Mouse (Mus musculus) MN1 (cell line): Measurements from ENCODE around the gene Slc25a21.

ENCODE experiments used
- DNase-seq: peaks from one replicate; pipeline ENCODE4 v3.0.0-alpha.2; 2016; ENCODE audit warnings: low spot score

The Slc25a21 gene

DNA sequence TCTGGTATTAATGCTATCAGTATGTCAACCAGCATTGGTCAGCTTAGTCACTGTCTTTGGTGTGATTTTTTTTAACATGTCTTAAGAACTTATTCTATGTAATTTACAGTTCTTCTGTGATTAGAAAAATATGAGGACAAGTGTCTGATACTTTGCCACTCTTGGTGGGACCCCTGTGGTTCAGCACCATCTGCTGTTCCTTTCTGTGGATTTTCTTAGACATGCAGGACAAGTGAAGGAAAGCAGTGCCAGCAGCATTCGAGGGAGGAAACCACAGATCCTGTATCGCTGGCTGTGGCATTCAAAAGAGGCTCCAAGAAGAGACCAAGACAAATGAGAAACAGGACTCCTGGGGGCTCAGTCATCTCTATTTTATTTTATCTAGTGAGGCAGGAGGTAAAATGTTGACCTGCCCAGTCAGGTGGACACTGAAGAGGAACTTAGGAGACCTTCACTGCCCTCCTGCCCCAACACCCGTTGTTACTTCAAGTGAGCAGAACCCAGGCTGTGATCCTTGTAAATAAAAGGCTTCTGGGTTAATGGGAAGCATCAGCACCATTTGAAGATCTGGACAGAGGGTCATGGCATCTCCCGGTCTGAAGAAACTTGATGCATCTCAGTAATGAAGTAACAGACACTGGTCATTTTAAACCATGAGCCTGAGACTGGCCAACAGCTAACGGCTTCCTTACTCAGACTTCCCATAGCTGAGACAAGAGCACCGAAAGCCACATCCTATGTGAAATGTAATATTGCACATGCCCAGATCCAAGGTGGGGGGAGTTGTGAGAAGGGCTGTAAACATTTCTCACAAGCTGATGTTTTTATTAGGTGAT, 306.2 kb downstream of the Slc25a21 start:
- no peak for DNase-seq

DNA sequence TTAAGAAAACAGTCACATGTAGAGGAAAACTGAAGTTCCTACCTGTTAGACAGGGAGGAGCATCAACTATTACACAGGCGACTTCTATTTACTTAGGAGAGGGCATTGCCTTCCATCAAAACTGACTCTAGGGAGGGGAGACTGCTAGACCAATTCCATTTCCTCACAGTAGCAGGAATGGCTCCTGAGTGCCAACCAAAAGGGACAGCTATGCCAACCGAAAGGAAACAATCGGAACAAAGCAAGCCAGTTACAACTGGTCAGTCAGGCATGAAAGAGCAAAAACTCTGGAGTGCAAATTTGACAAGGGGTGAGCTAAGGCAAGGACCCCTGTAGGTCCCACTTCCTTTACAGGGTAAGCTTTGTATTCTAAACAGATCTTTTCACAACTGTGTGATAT, 319.5 kb downstream of the Slc25a21 start:
- no peak for DNase-seq

DNA sequence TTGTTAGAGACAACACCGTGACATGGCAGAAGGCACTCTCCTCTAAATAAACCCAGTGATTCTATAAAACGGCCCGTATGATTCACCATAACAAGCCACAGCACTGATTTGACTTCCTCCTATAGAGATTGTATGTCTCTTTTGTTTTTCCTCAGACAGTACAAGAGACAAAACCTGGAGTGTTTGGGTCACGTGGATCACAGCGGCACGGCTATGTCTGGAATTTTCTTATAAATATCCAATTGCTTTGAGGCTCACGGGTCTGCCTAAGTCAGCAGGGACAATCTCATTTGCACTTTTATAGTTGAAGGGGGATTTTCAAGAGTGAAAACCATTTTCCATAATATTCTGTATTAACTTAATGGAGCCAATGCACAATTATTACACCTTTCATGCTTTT, 320.7 kb downstream of the Slc25a21 start:
- no peak for DNase-seq

DNA sequence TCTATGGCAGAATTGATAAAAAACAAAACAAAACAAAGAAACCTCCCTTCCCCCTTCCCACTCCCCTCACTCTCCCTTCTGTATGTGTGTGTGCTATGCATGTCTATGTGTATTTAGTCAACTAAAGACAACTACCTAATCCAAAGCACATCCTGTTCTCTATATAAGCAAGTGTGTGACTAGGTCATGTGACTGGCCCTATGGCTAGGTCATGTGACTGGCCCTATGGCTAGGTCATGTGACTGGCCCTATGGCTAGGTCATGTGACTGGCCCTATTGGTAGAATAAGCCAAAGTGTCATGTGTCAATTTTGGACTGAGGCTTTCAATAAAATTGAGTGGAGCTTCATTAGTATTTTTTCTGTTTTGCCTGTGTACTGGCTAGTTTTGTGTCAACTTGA, 324.1 kb downstream of the Slc25a21 start:
- no peak for DNase-seq

DNA sequence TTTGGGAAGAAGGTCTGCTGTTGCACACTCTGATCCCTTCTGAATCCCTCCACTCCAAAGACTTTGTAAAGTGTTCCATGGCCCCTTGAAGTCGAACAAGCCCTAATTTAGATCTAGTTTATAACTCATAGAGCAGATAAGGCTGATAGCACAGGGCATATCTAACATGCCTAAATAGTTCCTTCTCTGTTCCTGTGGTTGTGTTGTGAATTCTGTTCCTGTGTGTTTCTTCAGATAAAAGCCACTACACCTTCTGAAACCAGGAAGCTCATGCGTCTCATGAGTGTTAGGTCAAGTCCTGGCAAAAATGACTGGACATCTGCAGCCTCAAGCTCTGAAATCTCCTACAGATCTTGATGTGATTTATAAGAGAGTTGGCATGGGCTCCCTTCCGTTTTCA, 326.7 kb downstream of the Slc25a21 start:
- DNase-seq = no peak

DNA sequence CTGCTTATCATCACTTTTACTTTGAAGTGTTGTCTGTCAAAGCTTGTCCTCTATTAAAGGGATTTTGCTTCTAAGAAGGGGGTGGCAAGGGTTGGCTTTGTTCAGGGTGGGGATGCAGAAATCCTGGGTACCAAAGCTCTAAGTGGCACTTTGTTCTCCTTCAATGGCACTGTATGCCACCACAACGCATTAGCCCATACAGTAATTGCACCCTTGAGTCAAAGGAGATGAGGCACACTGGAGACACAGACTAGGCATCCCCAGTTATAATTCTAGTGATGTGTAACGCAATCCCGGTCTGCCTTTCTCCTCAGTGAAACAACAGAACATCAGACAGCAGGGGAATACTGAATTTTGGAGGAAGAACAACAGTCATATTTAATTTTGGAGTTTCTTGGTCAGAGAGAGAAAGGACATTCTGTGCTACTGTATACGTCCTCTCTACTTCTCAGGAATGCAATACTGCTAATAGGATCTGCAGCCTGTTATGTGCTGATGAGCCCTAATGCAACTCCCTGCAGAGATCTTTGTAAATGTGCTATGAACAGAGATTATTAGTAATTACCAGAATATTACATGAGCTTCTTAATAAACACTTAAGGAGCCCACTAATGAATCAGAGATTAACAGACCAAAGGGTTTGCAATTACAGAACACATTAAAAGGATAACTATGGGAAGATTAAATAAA, 333.3 kb downstream of the Slc25a21 start:
- no peak for DNase-seq

DNA sequence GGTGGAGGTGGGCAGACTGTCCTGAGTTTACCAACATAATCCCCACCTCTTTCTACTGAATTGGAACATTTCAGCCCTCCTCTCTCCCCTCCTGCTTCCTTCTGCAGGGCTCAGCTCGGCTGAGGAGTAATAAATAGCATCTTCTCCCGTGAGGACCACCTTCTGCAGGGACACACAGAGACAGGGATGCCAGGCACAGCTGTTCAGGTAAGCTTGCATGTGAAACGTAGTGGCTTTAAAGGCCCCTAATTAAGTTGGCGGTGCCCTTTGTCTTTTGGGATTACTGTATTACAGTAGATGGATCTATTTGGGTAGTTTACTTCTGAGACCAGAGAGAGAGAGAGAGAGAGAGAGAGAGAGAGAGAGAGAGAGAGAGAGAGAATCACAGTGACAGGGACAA, 344.6 kb downstream of the Slc25a21 start:
- DNase-seq = no peak

DNA sequence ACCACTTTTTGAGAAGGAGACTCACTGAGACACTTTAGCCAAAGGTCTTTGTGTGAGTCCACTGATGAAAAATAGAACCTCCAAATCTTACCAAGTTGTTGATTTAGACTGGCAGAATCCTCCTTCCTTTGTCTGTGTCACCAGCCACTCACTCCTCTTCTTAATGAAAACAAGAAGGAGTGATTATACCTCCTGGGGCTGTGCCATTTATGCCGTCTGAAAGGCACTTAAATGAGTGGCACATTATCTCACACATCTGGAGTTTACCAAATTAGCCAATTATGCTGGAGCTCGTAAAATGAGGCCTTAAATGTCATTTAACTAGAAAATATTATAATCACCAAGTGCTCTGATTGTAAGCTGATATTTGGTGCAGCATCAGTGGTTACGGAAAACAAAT, 345.8 kb downstream of the Slc25a21 start:
- no peak for DNase-seq

DNA sequence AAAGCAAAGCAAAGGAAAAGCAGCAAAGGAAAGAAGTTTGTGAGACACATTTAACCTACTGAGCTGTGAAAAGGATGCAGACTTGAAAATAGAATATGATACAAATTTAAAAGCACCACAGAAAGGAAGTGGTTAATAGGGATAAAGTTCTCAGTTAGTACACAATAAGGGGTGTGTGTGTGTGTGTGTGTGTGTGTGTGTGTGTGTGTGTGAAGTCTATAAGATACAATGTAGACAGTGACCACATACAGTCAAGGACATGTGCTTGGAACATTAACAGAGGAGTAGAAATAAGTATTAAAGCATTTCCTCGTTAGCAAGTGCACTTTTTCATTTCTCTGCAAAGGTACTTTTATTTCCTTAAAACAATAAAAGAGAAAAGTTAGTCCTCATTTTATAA, 367.3 kb downstream of the Slc25a21 start:
- DNase-seq = no peak

DNA sequence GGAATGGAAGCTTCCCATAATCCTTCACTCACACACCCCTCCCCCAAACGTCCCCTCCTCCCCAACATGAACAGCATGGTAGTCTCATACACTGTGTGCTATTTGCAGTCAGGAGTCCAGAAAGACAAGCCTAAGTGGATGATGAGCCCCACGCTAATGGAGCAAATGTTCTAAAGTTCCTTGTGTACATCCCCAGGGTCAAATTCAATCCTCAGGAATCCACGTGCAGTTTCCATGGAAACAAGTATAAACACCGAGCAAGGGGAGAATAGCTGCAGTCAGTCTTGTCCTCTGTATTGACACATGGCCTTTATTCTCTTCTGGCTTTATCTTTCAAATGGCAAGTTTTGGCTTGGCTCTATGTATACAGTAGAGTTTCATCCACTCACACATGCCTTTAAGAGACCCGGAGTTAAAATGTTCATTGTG, 367.8 kb downstream of the Slc25a21 start:
- DNase-seq = no peak

DNA sequence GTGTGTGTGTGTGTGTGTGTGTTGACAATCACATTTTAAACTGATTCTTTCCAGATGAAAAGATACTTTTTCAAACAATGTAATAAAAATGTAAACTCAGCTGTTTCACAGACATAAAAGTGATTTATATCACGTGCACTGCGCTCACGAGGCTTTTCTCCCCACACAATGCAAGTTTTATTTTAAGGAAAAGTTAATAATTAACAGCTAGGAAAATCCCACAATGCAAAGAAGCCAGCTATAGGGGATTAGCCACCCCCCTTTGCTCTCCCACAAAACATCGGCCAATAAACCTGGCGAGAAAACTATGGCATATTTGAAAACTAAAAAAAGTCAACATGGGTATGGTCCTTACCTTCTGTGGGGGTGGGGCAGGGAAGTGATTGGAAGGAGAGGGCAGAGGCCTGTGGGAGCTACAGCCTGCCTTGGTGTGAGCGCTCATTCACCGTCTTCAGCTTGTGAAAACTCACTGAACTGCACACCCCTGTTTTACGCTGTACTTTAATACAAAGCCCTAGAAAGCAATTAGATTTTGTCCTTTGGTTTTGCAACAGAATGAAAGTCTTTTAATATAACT, 369.4 kb downstream of the Slc25a21 start:
- no peak for DNase-seq

DNA sequence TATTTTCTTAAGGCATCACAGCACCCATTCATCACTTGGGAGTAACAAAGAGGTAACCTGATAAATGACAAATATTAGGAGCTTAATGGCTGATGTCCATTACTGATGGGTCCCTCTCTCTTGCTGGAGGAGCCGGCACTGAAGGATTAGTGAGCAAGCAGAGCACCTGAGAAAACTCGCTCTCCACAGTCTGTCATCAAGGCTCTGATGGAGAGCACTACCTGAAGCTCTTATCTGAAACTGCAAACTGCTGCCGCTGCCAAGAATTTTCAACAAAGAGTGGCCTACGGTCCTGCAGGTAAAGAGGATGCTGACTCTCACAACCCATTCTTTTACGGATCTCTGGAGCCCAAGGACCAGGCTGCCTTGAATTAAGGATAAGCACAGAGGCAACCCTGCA, 372.6 kb downstream of the Slc25a21 start:
- DNase-seq = no peak

DNA sequence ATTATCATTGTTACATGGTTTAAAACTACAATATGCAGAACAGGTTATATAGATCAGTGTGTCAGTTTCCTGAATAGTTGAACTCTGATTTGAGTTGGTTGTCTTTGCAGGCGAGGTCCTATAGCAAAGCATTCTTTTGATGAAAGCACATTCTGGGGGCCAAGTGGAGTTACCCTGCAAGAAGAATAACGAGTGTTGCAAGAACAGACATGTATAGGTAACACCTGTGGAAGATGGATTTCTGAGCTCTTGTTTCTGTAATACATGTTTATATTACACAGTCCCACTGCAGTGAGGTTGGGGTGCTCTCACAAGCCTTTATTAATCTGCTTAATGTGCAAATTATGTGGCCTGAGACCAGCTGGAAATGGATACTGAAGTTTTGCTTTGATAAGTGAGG, 375.1 kb downstream of the Slc25a21 start:
- DNase-seq = no peak

DNA sequence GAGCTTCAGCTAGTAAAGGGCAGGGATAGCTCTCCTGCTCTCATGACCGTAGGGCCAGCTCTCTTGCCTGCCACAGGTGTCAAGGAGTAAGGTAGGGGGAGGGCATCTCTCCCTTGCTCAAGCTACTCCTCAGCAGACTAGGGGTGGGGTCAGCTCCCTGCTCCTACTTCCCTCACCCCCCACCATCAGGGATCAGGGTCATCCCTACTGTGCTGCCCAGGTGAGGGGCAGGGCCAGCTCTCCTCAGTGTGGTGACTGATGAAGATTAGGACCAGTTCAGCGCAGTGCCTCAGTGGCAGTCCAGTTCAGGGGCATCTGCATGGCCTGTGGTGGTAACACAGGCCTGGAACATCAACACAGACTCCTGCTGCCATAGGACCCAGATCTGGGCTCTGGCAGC, 376.7 kb downstream of the Slc25a21 start:
- no peak for DNase-seq

DNA sequence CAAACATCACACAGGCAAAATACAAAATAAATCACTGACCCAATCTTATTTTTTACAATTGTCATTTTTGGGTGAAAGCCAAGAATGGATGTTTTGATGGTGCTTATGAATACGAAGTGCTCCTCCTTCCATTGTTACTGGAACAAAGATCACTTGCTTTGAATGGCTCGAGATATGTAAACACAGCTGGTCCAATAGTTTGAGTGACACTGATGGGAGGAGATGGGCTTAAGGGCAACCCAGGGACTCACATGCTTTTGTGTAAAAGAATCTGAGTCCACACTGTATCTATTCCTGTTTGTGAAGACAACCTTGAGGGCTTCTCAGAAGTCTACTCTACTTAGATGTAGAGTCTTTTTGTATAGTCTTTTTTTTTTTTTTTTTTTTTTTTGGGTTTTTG, 389.8 kb downstream of the Slc25a21 start:
- no peak for DNase-seq

DNA sequence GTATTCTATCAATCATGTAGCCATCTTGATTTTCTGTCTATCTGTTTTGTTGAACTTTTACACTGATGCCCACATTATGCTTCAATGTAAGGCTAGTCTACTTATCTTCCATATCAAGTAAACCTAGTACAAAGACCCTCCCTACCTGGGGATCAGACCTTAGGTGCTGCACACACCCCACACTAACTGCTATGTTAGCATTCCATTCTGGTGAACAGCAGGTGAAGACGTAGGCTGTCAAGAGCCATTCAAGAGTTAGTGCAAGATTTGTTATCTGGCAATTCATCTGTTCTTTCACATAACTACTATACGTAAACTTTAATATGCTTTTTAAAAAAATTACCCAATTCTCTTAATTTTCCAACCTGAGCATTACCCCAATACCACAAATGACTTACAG, 390.2 kb downstream of the Slc25a21 start:
- no peak for DNase-seq

DNA sequence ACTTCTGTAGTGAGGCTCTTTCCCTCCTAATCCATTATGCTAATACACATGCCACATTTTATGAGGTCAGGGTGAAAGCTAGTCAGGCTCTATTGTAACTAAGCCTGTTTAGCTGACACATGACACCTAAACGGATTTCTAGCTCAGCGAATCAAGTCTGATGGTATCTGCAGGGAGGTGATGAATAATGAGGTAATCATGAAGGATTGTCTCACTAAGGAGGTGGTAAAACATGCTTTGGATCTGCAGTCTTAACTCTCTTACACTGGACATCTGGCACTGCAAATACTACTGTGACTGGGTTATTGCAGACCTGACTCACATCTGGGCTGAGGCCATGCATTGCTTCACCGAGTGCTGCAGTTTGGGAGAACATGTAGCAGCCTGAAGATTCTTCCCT, 392.8 kb downstream of the Slc25a21 start:
- no peak for DNase-seq

DNA sequence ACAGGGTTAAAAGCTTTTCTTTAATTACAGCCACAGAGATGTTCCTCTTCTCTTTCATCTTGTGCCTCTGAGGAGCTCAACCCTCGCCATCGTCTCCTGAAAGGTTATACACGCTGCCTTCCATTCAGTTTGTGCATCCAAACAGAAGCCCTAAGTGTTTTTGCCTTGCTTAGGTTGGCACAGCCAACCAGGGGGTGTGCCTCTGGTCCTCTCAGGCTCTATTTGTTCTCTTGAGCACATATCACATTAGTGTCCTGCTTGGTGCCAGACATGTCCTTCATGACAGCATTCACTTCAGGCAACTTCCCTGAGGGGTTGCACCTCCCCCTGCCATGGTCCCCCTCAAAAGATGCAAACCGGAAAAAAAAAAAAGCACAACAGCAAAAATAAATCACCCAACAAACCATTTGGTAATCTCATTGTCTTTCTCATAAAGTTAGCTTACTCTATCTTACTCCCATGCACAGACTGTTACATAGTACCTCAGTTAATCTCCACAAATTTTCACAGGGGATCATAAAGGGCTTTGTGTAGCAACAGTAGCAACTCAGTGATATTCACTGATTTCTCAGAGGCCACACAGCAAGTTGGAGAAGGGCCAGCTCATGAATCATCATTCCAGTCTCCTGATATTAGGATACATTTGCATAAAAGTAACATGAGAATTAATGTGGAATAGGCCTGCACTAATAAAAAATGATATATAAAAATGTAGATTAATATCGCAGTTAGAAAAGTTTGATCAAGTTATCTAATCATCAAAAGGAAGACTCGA, 398.4 kb downstream of the Slc25a21 start:
- DNase-seq = no peak

DNA sequence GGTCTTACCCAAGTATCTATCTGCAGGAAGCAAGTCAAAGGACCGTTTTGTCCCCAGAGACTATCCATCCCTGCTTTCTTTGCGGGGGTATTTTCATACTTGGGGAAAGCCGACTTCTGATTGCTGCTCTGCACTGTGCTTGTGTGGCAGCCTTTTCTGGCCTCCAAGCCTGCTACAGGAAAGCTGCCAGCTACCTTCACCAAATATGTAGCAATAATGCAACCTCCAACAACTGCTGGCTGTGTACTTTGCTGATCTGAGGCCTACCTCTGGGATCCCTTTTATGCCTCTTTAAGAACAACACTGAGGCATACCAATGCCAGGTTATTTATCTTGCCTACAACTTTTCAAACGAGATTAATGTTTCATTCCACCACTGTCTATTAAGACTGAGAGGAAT, 408.0 kb downstream of the Slc25a21 start:
- no peak for DNase-seq

DNA sequence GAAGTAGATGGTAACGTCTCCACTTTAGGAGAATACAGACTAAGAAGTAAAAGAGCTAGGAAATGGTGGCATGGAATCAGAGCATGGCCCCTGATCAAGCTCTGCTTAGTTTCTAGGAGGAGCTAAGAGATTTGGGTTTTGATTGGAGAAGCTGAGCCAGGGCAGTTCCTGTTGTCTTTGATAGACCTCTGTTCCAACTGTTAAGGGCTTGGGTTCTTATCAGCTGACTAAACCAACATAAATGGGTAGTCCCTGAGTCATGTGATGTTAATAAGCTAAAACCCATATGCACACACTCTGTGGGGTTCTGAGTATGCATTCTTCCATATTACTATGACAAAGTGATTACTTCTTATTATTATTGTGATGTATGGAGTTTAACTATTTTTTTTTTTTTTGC, 412.0 kb downstream of the Slc25a21 start:
- no peak for DNase-seq

DNA sequence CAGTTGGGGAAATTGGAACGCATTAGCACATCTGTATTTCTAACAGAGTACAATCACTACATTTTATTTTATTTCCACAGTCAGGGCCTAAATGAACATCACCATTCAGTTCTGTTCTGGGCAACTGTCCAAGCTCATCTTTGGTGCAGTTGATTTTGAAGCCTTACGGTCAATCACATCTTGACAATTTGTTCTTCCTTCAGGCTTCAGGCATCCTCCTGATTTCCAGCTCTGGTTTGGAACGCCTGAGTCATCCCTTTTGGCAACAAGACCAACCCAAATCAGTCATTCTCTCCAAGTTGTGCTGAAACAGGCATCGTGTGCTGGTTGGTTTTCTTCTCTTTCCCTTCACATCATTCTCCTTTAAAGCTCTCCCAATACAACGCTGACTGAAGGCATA, 416.1 kb downstream of the Slc25a21 start:
- no peak for DNase-seq

DNA sequence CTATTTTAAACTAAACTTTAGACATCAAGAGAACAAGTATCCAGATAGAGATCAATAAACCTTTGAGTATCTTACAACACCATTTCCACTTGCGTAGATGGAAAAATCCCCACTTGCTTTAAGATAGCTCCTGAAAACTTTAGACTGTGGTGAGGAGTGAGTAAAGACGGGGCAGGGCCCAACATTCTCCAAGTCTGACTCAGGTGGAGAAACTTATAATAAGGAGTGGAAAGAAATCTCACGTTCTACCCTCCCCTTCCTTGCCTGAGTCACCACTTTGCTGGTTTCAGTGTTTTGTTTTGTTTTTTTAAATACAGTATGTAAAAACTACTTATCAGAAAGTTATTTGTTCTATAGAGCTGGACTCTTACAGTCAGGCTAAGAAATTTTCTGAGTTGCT, 417.7 kb downstream of the Slc25a21 start:
- no peak for DNase-seq

DNA sequence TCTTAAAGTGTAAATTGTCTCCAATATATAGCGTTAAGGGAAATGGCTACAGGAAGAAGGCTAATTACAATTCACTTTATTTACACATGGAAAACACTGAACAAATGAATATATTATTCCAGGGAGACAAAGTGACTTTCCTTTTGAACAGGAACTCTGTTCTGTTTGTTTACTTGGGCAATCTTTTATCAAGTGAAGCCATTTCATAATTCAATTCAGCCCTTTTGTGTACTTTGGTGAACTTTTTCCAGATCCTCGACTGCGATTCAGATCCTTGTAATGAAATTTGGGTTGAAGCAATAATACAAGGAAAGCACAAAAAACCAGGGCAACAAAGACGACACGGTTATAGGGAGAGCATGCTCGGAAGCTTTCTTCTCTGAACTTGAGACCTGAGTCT, 423.3 kb downstream of the Slc25a21 start:
- DNase-seq = no peak
